Mouse (Mus musculus) myocyte (in vitro differentiated cells): ENCODE results near the gene Nemf.

Source experiments
- CEBPB ChIP-seq: IDR thresholded peaks from 2 replicates; pipeline ENCODE4 v1.6.1; 2011; ENCODE audit warnings: mild to moderate bottlenecking, moderate library complexity; ENCODE audit not compliant: poor library complexity, insufficient read depth, severe bottlenecking
- E2F4 ChIP-seq: IDR thresholded peaks from one replicate; pipeline ENCODE4 v1.6.1; 2011; ENCODE audit warnings: mild to moderate bottlenecking, control low read depth, moderate library complexity; ENCODE audit not compliant: insufficient read depth
- MAX ChIP-seq: IDR thresholded peaks from one replicate; pipeline ENCODE4 v1.6.1; 2011; ENCODE audit warnings: low read depth, mild to moderate bottlenecking, control low read depth
- POLR2A ChIP-seq: IDR thresholded peaks from one replicate; pipeline ENCODE4 v1.6.1; 2011; ENCODE audit warnings: low read depth, mild to moderate bottlenecking, control low read depth, moderate library complexity; ENCODE audit not compliant: insufficient read length
- TCF12 ChIP-seq: IDR thresholded peaks from one replicate; pipeline ENCODE4 v1.6.1; 2011; ENCODE audit warnings: mild to moderate bottlenecking, control low read depth; ENCODE audit not compliant: poor library complexity, insufficient read depth, severe bottlenecking

DNA sequence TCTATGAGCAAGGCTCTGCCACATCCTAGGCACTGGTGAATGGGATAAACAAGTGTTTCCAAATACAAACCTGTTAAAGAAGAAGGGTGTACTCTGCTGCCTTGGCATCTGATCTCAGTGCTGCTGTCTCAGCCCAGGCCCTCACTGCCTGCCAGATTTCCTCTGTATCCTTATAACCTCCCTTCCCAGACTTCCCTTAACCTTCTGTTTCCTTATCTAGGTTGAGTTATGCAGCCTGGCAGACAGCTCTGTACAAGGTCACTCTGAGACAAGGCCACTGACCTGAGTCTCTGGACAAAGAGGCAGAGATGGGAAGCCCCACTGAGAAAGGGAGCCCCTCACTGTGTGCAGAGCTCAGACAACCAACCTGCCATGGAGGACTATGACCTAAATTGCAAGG is 38.5 kb downstream of the Nemf start:
- TF ChIP-seq CEBPB, result no peak
- TF ChIP-seq POLR2A, result no peak
- no peak for TF ChIP-seq TCF12
- no peak for TF ChIP-seq E2F4
- no peak for TF ChIP-seq MAX
